ENCODE assay signal across 20 mouse cellular contexts in genomic region chr17:27532095-27532494, GRCm38 (mm10). TPM values are rescaled to one million over a fixed set of nuclear protein-coding genes. Genes with fewer than 3 reads are reported as not detected.
DNase-seq lines count a peak whose midpoint lies in the region; ATAC-seq and TF ChIP-seq lines count a peak whose summit lies in the region.
"Had no signal": no experiment of that assay in that cellular context is flagged by ENCODE, and none has a peak within 500 bp of the region (broad histone marks: within the 10 kb centered on the region; RNA-seq: fewer than 3 reads in every experiment).

No protein-coding gene starts in this region.

- no peaks in the 10 kb centered on the region for H3K4me1 ChIP-seq in E14TG2a.4 (replicated peaks; ENCODE audit: low read depth, low read length)
- peaks cover 6% of the 10 kb centered on the region; the same call in 1 of the 2 replicates for H3K4me1 ChIP-seq in liver, postnatal 0 days (ENCODE audit: insufficient read depth)
- H3K4me1 ChIP-seq: neural tube, embryonic 12.5 days had no signal

- ATAC-seq in erythroblast, adult 5-6 weeks (replicated peaks; ENCODE audit: low FRiP score, poor library complexity, severe bottlenecking): peak; percentile 77
- no peak for ATAC-seq in liver, postnatal 0 days
- ATAC-seq: forebrain, postnatal 0 days had no signal

- TF ChIP-seq CTCF in E14TG2a.4 (conservative IDR thresholded peaks at IDR 0.05; ENCODE audit: low read length): no peak
- TF ChIP-seq CTCF in liver, postnatal 0 days (IDR thresholded peaks at IDR 0.05; ENCODE audit: low read depth): no peak

- no peaks in the 10 kb centered on the region for H3K36me3 ChIP-seq in E14TG2a.4 (ENCODE audit: insufficient read depth, low read length)
- H3K36me3 ChIP-seq in liver, postnatal 0 days (replicated peaks; ENCODE audit: insufficient read depth, low read length): no peaks in the 10 kb centered on the region
- H3K36me3 ChIP-seq: hindbrain, embryonic 12.5 days; kidney, embryonic 15.5 days; midbrain, embryonic 10.5 days; neural tube, embryonic 12.5 days had no signal

- no peak for TF ChIP-seq EP300 in liver, postnatal 0 days (IDR thresholded peaks at IDR 0.05; ENCODE audit: low read depth)

- H3K27ac ChIP-seq in liver, postnatal 0 days (ENCODE audit: low read depth): 0 out of 2 replicates have a peak overlapping the region, but pooled peaks have one; percentile 16
- H3K27ac ChIP-seq: hindbrain, embryonic 12.5 days; kidney, embryonic 15.5 days; midbrain, embryonic 10.5 days; neural tube, embryonic 12.5 days had no signal

- H3K4me2 ChIP-seq in liver, postnatal 0 days (ENCODE audit: low read depth, low read length): no peak overlapping the region
- H3K4me2 ChIP-seq: hindbrain, embryonic 12.5 days; kidney, embryonic 15.5 days; neural tube, embryonic 12.5 days had no signal

- no peaks in the 10 kb centered on the region for H3K27me3 ChIP-seq in E14TG2a.4 (ENCODE audit: insufficient read depth, low read length)
- H3K27me3 ChIP-seq in liver, postnatal 0 days (ENCODE audit: insufficient read depth, low read length): no peaks in the 10 kb centered on the region
- H3K27me3 ChIP-seq: kidney, embryonic 15.5 days; neural tube, embryonic 12.5 days had no signal

- DNase-seq in adrenal gland, postnatal 36 days: peak; percentile 46 to 59
- no peak for DNase-seq in adrenal gland, postnatal 14 days
- no peak for DNase-seq in liver, postnatal 0 days
- DNase-seq in urinary bladder, postnatal 36 days (ENCODE audit: low spot score in 2 of 2): no peak
- no peak for DNase-seq in spleen, adult 18-20 months
- DNase-seq: cerebellum, adult 11-12 months; cerebellum, postnatal 25 days; forebrain, postnatal 0 days; left cerebral cortex, postnatal 4 days; lung, adult 18-20 months; lung, postnatal 36 days had no signal

- 69% methylated on average over 8 of the region's 8 CpGs for WGBS in liver, postnatal 0 days (ENCODE audit: insufficient replicate concordance)

- H3K4me3 ChIP-seq in E14TG2a.4 (replicated peaks; ENCODE audit: low read length): peak overlapping the region; percentile 32; the same call in 1 of the 2 replicates
- no peak overlapping the region for H3K4me3 ChIP-seq in liver, postnatal 0 days (ENCODE audit: low read depth, low read length)
- H3K4me3 ChIP-seq: hindbrain, embryonic 12.5 days; kidney, embryonic 15.5 days; midbrain, embryonic 10.5 days; neural tube, embryonic 12.5 days had no signal

- H3K9ac ChIP-seq in liver, postnatal 0 days (replicated peaks): no peak overlapping the region
- H3K9ac ChIP-seq: forebrain, postnatal 0 days; hindbrain, embryonic 12.5 days; kidney, embryonic 15.5 days; neural tube, embryonic 12.5 days had no signal

- H3K9me3 ChIP-seq in E14TG2a.4 (ENCODE audit: low read length): peaks cover 85% of the 10 kb centered on the region
- no peaks in the 10 kb centered on the region for H3K9me3 ChIP-seq in liver, postnatal 0 days (ENCODE audit: low read length)
- H3K9me3 ChIP-seq: hindbrain, embryonic 12.5 days; kidney, embryonic 15.5 days; midbrain, embryonic 10.5 days; neural tube, embryonic 12.5 days had no signal

RNA-seq across cellular contexts. Expression of gene Grm4, which starts 10.9 kb away (rescaled TPM):
- total RNA-seq in adrenal gland, postnatal 36 days (2021): 10 to 100 TPM in 1 of 2 experiments, 1 to 10 TPM in 1; 3.4 to 12.2 TPM
- total RNA-seq in adrenal gland, postnatal 14 days (2021): 3.9 and 4.5 TPM in 2 replicates
- total RNA-seq in erythroblast, adult 5-6 weeks (2015; ENCODE audit: low replicate concordance): not detected in 2 replicates
- not detected in 2 replicates for total RNA-seq in erythroblast, adult 5-6 weeks (2017; ENCODE audit: low replicate concordance)
- not detected in 2 replicates for polyA plus RNA-seq in liver, postnatal 0 days (2015; fragmentation: Nextera tagmentation; extraction: Ambion mirVana)
- total RNA-seq: granulocyte monocyte progenitor cell, adult 5-6 weeks; monocyte, adult 5-6 weeks had no signal
- polyA plus RNA-seq: C2C12 had no signal

RNA-seq across cellular contexts. Expression of gene Hmga1, which starts 24.2 kb away (rescaled TPM):
- total RNA-seq in adrenal gland, postnatal 36 days (2021): 10 to 100 TPM; 16.1 to 19.4 TPM
- 17.4 and 27.0 TPM in 2 replicates for total RNA-seq in adrenal gland, postnatal 14 days (2021)
- 63.4 and 75.7 TPM in 2 replicates for total RNA-seq in erythroblast, adult 5-6 weeks (2015; ENCODE audit: low replicate concordance)
- total RNA-seq in erythroblast, adult 5-6 weeks (2017; ENCODE audit: low replicate concordance): 14.4 and 29.6 TPM in 2 replicates
- polyA plus RNA-seq in liver, postnatal 0 days (2015; fragmentation: Nextera tagmentation; extraction: Ambion mirVana): 64.0 and 64.9 TPM in 2 replicates

RNA-seq across cellular contexts. Expression of gene AI413582, which starts 33.5 kb away (rescaled TPM):
- 10 to 100 TPM; 20.0 to 22.9 TPM for total RNA-seq in adrenal gland, postnatal 36 days (2021)
- total RNA-seq in adrenal gland, postnatal 14 days (2021): 10.9 and 19.7 TPM in 2 replicates
- total RNA-seq in erythroblast, adult 5-6 weeks (2015; ENCODE audit: low replicate concordance): 14.0 and 15.4 TPM in 2 replicates
- 4.5 and 5.9 TPM in 2 replicates for total RNA-seq in erythroblast, adult 5-6 weeks (2017; ENCODE audit: low replicate concordance)
- polyA plus RNA-seq in liver, postnatal 0 days (2015; fragmentation: Nextera tagmentation; extraction: Ambion mirVana): 15.0 and 16.7 TPM in 2 replicates

Comparison
In these comparisons a context has a peak if more than half of its experiments do, and no peak if none do; other contexts are left out.
1. DNase-seq: peak in adrenal gland, postnatal 36 days (2 of 2); none in adrenal gland, postnatal 14 days (single experiment), liver, postnatal 0 days (single experiment), urinary bladder, postnatal 36 days (0 of 2) and spleen, adult 18-20 months (0 of 2).